Mouse (Mus musculus) kidney, embryonic 16.5 days (tissue): Measurements from ENCODE around the gene Acss2. TPM values are rescaled to one million over a fixed set of nuclear protein-coding genes. Genes with fewer than 3 reads are reported as not detected.
"Not testable (repeated sequence)": the region's sequence is repeated elsewhere in the genome, so short reads cannot be mapped to it uniquely, and the experiment has no call there.

ENCODE experiments used
- ATAC-seq: fragments of 200-750 bp; cut with Nextera tagmentation; 2 replicates; pipeline ENCODE4 v1.8.0; 2017; ENCODE audit warnings: moderate TSS enrichment; ENCODE audit not compliant: low FRiP score, low TSS enrichment
- H3K27ac ChIP-seq: fragments of 300-500 bp; sonication (generic); 2 replicates; pipeline ENCODE4 v1.5.1; 2014; ENCODE audit warnings: low read length
- H3K27me3 ChIP-seq: fragments of 300-500 bp; sonication (generic); 2 replicates; pipeline ENCODE4 v1.6.1; 2014; ENCODE audit warnings: low read length, control low read depth, mixed read lengths; ENCODE audit not compliant: insufficient read depth
- H3K36me3 ChIP-seq: fragments of 300-500 bp; sonication (generic); 2 replicates; pipeline ENCODE4 v1.6.1; 2014; ENCODE audit warnings: low read length, control low read depth, mixed read lengths; ENCODE audit not compliant: insufficient read depth
- H3K4me1 ChIP-seq: fragments of 300-500 bp; sonication (generic); 2 replicates; pipeline ENCODE4 v1.6.1; 2014; ENCODE audit warnings: low read length, control low read depth, mixed read lengths; ENCODE audit not compliant: insufficient read depth
- H3K4me2 ChIP-seq: fragments of 300-500 bp; sonication (generic); replicated peaks from 2 replicates; pipeline ENCODE4 v1.6.1; 2014; ENCODE audit warnings: low read depth, low read length
- H3K4me3 ChIP-seq: fragments of 300-500 bp; sonication (generic); 2 replicates; pipeline ENCODE4 v1.5.1; 2014; ENCODE audit warnings: mild to moderate bottlenecking, low read length
- H3K9ac ChIP-seq: fragments of 300-500 bp; sonication (generic); replicated peaks from 2 replicates; pipeline ENCODE4 v1.6.1; 2014; ENCODE audit warnings: low read length
- H3K9me3 ChIP-seq: fragments of 300-500 bp; sonication (generic); 2 replicates; pipeline ENCODE4 v1.6.1; 2016; ENCODE audit warnings: low read length, control low read depth
- WGBS: fragments of 180-500 bp; shearing (Covaris S2); extraction: QIAGEN DNeasy Blood & Tissue Kit; methylation state at CpG from one replicate; pipeline ENCODE4 v1.1.7; 2014; 5-methylcytosine and 5-hydroxymethylcytosine counted together
- polyA plus RNA-seq: library from polyadenylated mRNA; unstranded; fragments of >200 nt; fragmentation: Nextera tagmentation; extraction: Ambion mirVana; gene quantifications from 2 replicates; pipeline ENCODE4 v1.2.1, GENCODE M21; 2015

The Acss2 gene
- polyA plus RNA-seq, 1 experiment from 2014 or later = 16.0 TPM

- H3K9ac ChIP-seq = no peak overlapping the region
- H3K9me3 ChIP-seq = no peaks in the 10 kb centered on the region
- no peaks in the 10 kb centered on the region for H3K4me1 ChIP-seq
- H3K4me3 ChIP-seq = no peak overlapping the region
- no peaks in the 10 kb centered on the region for H3K27me3 ChIP-seq
- WGBS = 61% methylated on average over 5 of the region's 5 CpGs
- ATAC-seq = no peak
- no peak overlapping the region for H3K27ac ChIP-seq
- no peaks in the 10 kb centered on the region for H3K36me3 ChIP-seq
- H3K4me2 ChIP-seq = no peak overlapping the region
Observed at GRCm38 (mm10) chr2:155537761-155538462, 20.2 kb downstream of the Acss2 start.

DNA sequence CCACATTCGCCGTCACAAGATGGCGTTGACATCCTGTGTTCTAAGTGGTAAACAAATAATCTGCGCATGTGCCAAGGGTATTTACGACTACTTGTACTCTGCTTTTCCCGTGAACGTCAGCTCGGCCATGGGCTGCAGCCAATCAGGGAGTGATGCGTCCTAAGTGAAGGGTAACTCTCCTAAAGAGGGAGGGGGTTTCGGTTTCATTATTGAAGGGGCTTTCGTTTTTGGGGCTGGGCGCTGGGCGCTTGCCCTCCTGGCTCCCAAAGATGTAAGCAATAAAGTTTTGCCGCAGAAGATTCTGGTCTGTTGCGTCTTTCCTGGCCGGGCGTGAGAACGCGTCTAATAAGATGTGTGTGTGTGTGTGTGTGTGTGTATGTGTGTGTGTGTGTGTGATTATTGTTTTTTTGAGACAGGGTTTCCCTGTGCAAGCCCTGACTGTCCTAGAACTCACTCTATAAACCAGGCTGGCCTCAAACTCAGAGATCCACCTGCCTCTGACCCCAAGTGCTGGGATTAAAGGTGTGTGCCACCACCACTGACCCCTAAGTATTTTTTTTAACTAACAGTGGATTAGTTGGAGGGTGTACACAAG is 20.8 kb downstream of the Acss2 start:
- not testable (repeated sequence) for H3K4me2 ChIP-seq, H3K27me3 ChIP-seq, H3K9ac ChIP-seq, H3K9me3 ChIP-seq, H3K4me3 ChIP-seq, H3K4me1 ChIP-seq, H3K27ac ChIP-seq, H3K36me3 ChIP-seq, ATAC-seq
- WGBS = 76% methylated on average over 12 of the region's 19 CpGs

DNA sequence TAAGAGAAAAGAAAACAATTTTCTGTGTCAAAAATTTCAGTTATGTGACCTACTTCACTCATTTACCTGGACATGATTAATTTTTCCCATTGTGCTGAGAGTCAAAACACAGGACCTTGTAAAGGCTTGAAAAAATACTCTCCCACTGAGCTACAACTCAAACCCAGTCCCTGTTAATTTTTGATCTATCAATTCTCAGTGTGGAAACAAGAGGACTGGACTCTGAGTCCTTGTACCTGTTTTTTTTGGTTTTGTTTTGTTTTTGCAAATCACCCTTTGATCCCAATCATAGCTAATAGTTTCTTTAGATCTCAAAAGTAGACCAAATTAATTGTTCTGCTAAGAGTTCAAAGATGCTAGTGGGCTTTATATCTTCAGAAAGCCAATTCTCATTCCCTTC is 21.9 kb downstream of the Acss2 start:
- no peaks in the 10 kb centered on the region for H3K4me1 ChIP-seq
- no peak overlapping the region for H3K9ac ChIP-seq
- H3K27ac ChIP-seq = no peak overlapping the region
- H3K4me2 ChIP-seq = no peak overlapping the region
- no peak for ATAC-seq
- no peaks in the 10 kb centered on the region for H3K36me3 ChIP-seq
- H3K27me3 ChIP-seq = no peaks in the 10 kb centered on the region
- no peak overlapping the region for H3K4me3 ChIP-seq
- H3K9me3 ChIP-seq = no peaks in the 10 kb centered on the region

GRCm38 (mm10) chr2:155540822-155541458 is 23.2 kb downstream of the Acss2 start:
- H3K27me3 ChIP-seq = no peaks in the 10 kb centered on the region
- H3K4me1 ChIP-seq = no peaks in the 10 kb centered on the region
- no peaks in the 10 kb centered on the region for H3K9me3 ChIP-seq
- no peaks in the 10 kb centered on the region for H3K36me3 ChIP-seq
- no peak overlapping the region for H3K4me3 ChIP-seq
- no peak overlapping the region for H3K9ac ChIP-seq
- H3K4me2 ChIP-seq = no peak overlapping the region
- no peak for ATAC-seq
- H3K27ac ChIP-seq = no peak overlapping the region
- 67% methylated on average over 6 of the region's 6 CpGs for WGBS

DNA sequence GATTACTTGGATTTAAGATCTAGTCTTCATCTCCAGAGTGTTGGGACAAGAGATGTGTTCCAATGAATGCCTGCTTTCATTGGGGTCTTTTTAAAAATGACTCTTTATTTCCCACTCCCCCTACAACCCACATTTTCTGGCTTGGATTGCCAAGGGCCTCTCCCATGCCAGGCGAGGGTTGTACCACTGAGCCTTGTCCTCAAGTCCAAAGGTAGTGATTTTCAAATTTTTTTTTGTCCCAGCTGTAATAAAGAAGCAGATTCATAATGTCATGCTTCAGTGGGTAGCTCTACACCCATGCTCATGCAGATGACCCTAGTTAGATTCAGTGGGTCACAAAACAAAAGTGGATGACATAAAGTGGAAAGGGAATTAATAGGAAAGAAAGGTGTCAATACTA is 29.2 kb downstream of the Acss2 start:
- ATAC-seq = no peak
- Histone ChIP-seq H3K4me2 (no peak overlapping the region), H3K27ac (no peak overlapping the region), H3K36me3 (no peaks in the 10 kb centered on the region), H3K27me3 (no peaks in the 10 kb centered on the region), H3K4me1 (no peaks in the 10 kb centered on the region), H3K9ac (no peak overlapping the region), H3K4me3 (no peak overlapping the region), H3K9me3 (no peaks in the 10 kb centered on the region)
- 77% methylated on average over 1 of the region's 1 CpGs for WGBS

DNA sequence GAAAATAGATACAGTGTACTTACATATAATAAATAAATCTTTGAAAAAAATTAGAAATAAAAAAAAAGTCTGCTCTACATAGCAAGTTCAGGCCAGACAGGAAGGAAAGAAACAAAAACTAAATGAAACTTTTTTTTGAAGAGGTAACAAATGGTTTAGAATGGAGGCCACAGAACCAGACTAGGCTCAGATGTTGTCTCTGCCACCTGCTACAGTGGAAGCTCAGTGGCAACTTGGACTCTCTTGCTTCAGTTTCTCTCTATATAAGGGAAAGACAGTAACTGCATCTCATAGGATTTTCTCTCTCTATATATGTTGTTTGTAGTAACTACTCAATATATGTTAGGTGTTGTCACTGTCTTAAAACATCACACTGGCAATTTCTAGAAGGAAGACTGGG is 34.6 kb downstream of the Acss2 start:
- H3K4me3 ChIP-seq = no peak overlapping the region
- H3K27ac ChIP-seq = no peak overlapping the region
- H3K27me3 ChIP-seq = no peaks in the 10 kb centered on the region
- H3K4me1 ChIP-seq = no peaks in the 10 kb centered on the region
- no peaks in the 10 kb centered on the region for H3K9me3 ChIP-seq
- H3K36me3 ChIP-seq = no peaks in the 10 kb centered on the region
- no peak overlapping the region for H3K4me2 ChIP-seq
- H3K9ac ChIP-seq = no peak overlapping the region
- no peak for ATAC-seq

GRCm38 (mm10) chr2:155552949-155553354 is 35.2 kb downstream of the Acss2 start:
- Histone ChIP-seq H3K4me3 (no peak overlapping the region), H3K9me3 (no peaks in the 10 kb centered on the region), H3K36me3 (no peaks in the 10 kb centered on the region), H3K27ac (no peak overlapping the region), H3K4me1 (no peaks in the 10 kb centered on the region), H3K4me2 (no peak overlapping the region), H3K27me3 (no peaks in the 10 kb centered on the region), H3K9ac (no peak overlapping the region)
- ATAC-seq = no peak

- Histone ChIP-seq H3K4me1 (no peaks in the 10 kb centered on the region), H3K27ac (no peak overlapping the region), H3K4me3 (no peak overlapping the region), H3K4me2 (no peak overlapping the region), H3K9me3 (no peaks in the 10 kb centered on the region), H3K27me3 (no peaks in the 10 kb centered on the region), H3K36me3 (no peaks in the 10 kb centered on the region), H3K9ac (no peak overlapping the region)
- no peak for ATAC-seq
- WGBS = 90% methylated on average over 2 of the region's 2 CpGs
Observed at GRCm38 (mm10) chr2:155554426-155554985, 36.8 kb downstream of the Acss2 start.

DNA sequence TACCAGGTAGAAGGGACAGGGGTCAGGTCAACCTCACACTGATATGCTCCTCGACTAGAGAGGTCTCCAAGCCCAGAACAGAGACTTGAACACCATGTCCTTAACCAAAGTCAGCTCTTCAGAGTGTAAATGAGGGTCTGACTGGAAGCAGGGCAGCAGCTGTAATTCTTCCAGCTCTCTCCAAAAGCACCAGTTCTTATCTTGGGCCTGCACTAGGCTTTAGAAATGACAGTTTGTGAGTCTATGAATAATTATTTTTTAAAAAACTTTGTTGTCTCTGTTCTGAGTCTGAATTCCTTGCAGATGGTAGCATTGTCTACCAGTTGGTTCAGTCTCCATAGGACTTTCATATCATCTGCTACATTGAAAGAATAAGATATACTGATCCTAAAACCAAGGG is 44.5 kb downstream of the Acss2 start:
- no peaks in the 10 kb centered on the region for H3K27me3 ChIP-seq
- H3K4me3 ChIP-seq = no peak overlapping the region
- H3K9me3 ChIP-seq = no peaks in the 10 kb centered on the region
- H3K9ac ChIP-seq = no peak overlapping the region
- H3K4me2 ChIP-seq = no peak overlapping the region
- H3K36me3 ChIP-seq = no peaks in the 10 kb centered on the region
- H3K4me1 ChIP-seq = no peaks in the 10 kb centered on the region
- ATAC-seq = no peak
- 26% methylated on average over 1 of the region's 1 CpGs for WGBS
- no peak overlapping the region for H3K27ac ChIP-seq

DNA sequence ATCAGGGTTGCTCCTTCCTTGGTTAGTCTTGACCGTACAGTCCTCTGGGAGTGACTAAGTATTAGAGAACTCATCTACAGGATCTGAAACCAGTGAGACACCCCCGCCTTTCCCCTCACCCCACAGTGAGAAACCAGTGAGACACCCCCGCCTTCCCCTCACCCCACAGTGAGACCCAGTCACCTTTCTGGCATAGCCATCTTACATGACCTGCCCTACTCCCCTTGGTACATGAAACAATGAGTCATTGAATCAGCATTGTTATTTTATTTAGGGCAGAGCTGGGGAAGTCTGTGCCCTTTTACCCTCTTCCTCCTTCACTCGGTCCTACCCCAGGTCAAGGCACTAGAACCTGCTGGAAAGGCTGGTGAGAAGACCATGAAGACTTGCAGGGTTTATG is 45.2 kb downstream of the Acss2 start:
- Histone ChIP-seq H3K27ac (no peak overlapping the region), H3K27me3 (no peaks in the 10 kb centered on the region), H3K4me2 (no peak overlapping the region), H3K36me3 (no peaks in the 10 kb centered on the region), H3K4me3 (no peak overlapping the region), H3K9me3 (no peaks in the 10 kb centered on the region), H3K9ac (no peak overlapping the region), H3K4me1 (no peaks in the 10 kb centered on the region)
- ATAC-seq = no peak
- WGBS = 76% methylated on average over 4 of the region's 4 CpGs
